Mouse (Mus musculus) midbrain, embryonic 11.5 days (tissue): Measurements from ENCODE around the gene Rplp1. TPM values are rescaled to one million over a fixed set of nuclear protein-coding genes. Genes with fewer than 3 reads are reported as not detected.

ENCODE experiments used
- ATAC-seq: fragments of 200-750 bp; cut with Nextera tagmentation; 2 replicates; pipeline ENCODE4 v1.8.0; 2017; ENCODE audit warnings: moderate TSS enrichment, moderate library complexity; ENCODE audit not compliant: low FRiP score
- DNase-seq: peaks from one replicate; pipeline ENCODE4 v3.0.0; 2015; ENCODE audit warnings: low spot score; ENCODE audit errors: missing footprints
- H3K27ac ChIP-seq: fragments of 300-500 bp; sonication (generic); 2 replicates; pipeline ENCODE4 v1.5.1; 2014; ENCODE audit warnings: low read depth, low read length
- H3K27me3 ChIP-seq: fragments of 300-500 bp; sonication (generic); 2 replicates; pipeline ENCODE4 v1.6.1; 2014; ENCODE audit warnings: mild to moderate bottlenecking, low read length, moderate library complexity, mixed read lengths; ENCODE audit not compliant: control insufficient read depth, insufficient read depth
- H3K36me3 ChIP-seq: fragments of 300-500 bp; sonication (generic); 2 replicates; pipeline ENCODE4 v1.6.1; 2014; ENCODE audit warnings: mild to moderate bottlenecking, low read length, moderate library complexity, mixed read lengths; ENCODE audit not compliant: control insufficient read depth, insufficient read depth
- H3K4me1 ChIP-seq: fragments of 300-500 bp; sonication (generic); 2 replicates; pipeline ENCODE4 v1.6.1; 2014; ENCODE audit warnings: low read length; ENCODE audit not compliant: control insufficient read depth, insufficient read depth
- H3K4me2 ChIP-seq: fragments of 300-500 bp; sonication (generic); 2 replicates; pipeline ENCODE4 v1.6.1; 2014; ENCODE audit warnings: mild to moderate bottlenecking, moderate library complexity
- H3K4me3 ChIP-seq: fragments of 300-500 bp; sonication (generic); 2 replicates; pipeline ENCODE4 v1.5.1; 2014; ENCODE audit warnings: low read depth, low read length
- H3K9ac ChIP-seq: fragments of 300-500 bp; sonication (generic); 2 replicates; pipeline ENCODE4 v1.6.1; 2014; ENCODE audit warnings: low read length
- H3K9me3 ChIP-seq: fragments of 300-500 bp; sonication (generic); 2 replicates; pipeline ENCODE4 v1.6.1; 2016; ENCODE audit warnings: low read length; ENCODE audit not compliant: control insufficient read depth
- WGBS: fragments of 180-500 bp; shearing (Covaris S2); extraction: QIAGEN DNeasy Blood & Tissue Kit; methylation state at CpG from one replicate; pipeline ENCODE4 v1.1.7; 2014; 5-methylcytosine and 5-hydroxymethylcytosine counted together
- polyA plus RNA-seq: library from polyadenylated mRNA; unstranded; fragments of >200 nt; fragmentation: Nextera tagmentation; extraction: Ambion mirVana; gene quantifications from 2 replicates; pipeline ENCODE4 v1.2.1, GENCODE M21; 2014

The Rplp1 gene
- polyA plus RNA-seq, 1 experiment from 2014 or later: 1,048 TPM

- H3K4me1 ChIP-seq: peaks cover 9% of the 10 kb centered on the region
- no peak overlapping the region for H3K4me2 ChIP-seq
- no peak overlapping the region for H3K4me3 ChIP-seq
- H3K27me3 ChIP-seq: no peaks in the 10 kb centered on the region
- 92% methylated on average over 3 of the region's 3 CpGs for WGBS
- H3K27ac ChIP-seq: no peak overlapping the region
- peaks cover 8% of the 10 kb centered on the region for H3K36me3 ChIP-seq
- DNase-seq (no peak), ATAC-seq (no peak)
- no peaks in the 10 kb centered on the region for H3K9me3 ChIP-seq
- H3K9ac ChIP-seq: no peak overlapping the region
These were observed 2.6 kb upstream of the Rplp1 start for GRCm38 (mm10) chr9:61916986-61917385.

GRCm38 (mm10) chr9:61915393-61916005, 1.2 kb upstream of the Rplp1 start:
- WGBS: 35% methylated on average over 4 of the region's 4 CpGs
- peaks cover 14% of the 10 kb centered on the region for H3K36me3 ChIP-seq

GRCm38 (mm10) chr9:61914917-61915300, 567 bp upstream of the Rplp1 start:
- no peak for DNase-seq
- Histone ChIP-seq H3K4me3 (peak overlapping the region; percentile 91), H3K9me3 (no peaks in the 10 kb centered on the region), H3K4me2 (peak overlapping the region; percentile 78), H3K4me1 (peaks cover 9% of the 10 kb centered on the region), H3K27me3 (no peaks in the 10 kb centered on the region), H3K27ac (peak overlapping the region; percentile 88), H3K9ac (peak overlapping the region; percentile 70), H3K36me3 (peaks cover 11% of the 10 kb centered on the region)
- WGBS: 5% methylated on average over 13 of the region's 13 CpGs
- no peak for ATAC-seq

More at GRCm38 (mm10) chr9:61915393-61916005, 1.2 kb upstream of the Rplp1 start:
- Histone ChIP-seq H3K9me3 (no peaks in the 10 kb centered on the region), H3K9ac (peak overlapping the region; percentile 70), H3K4me3 (peak overlapping the region; percentile 91), H3K4me1 (peaks cover 9% of the 10 kb centered on the region), H3K4me2 (peak overlapping the region; percentile 78), H3K27me3 (no peaks in the 10 kb centered on the region), H3K27ac (peak overlapping the region; percentile 88; the same call in 1 of the 2 replicates)
- no peak for DNase-seq
- ATAC-seq: no peak

- peaks cover 11% of the 10 kb centered on the region; the same call in 1 of the 2 replicates for H3K36me3 ChIP-seq
- WGBS: 65% methylated on average over 6 of the region's 6 CpGs
- no peaks in the 10 kb centered on the region for H3K27me3 ChIP-seq
- DNase-seq (no peak), ATAC-seq (no peak)
- H3K4me2 ChIP-seq: no peak overlapping the region
- no peak overlapping the region for H3K4me3 ChIP-seq
- no peaks in the 10 kb centered on the region for H3K9me3 ChIP-seq
- no peak overlapping the region for H3K9ac ChIP-seq
- H3K27ac ChIP-seq: no peak overlapping the region
- H3K4me1 ChIP-seq: peaks cover 9% of the 10 kb centered on the region
These were observed 2.8 kb downstream of the Rplp1 start for GRCm38 (mm10) chr9:61911300-61912128.

GRCm38 (mm10) chr9:61910526-61911256, 3.7 kb downstream of the Rplp1 start:
- Histone ChIP-seq H3K27me3 (no peaks in the 10 kb centered on the region), H3K9me3 (no peaks in the 10 kb centered on the region), H3K9ac (no peak overlapping the region), H3K36me3 (peaks cover 11% of the 10 kb centered on the region; the same call in 1 of the 2 replicates), H3K4me1 (peaks cover 9% of the 10 kb centered on the region), H3K27ac (no peak overlapping the region), H3K4me3 (no peak overlapping the region), H3K4me2 (no peak overlapping the region)
- ATAC-seq (no peak), DNase-seq (peak; percentile 87)
- 50% methylated on average over 20 of the region's 20 CpGs for WGBS

- peaks cover 11% of the 10 kb centered on the region; the same call in 1 of the 2 replicates for H3K36me3 ChIP-seq
- 89% methylated on average over 1 of the region's 1 CpGs for WGBS
- no peak for ATAC-seq
- no peak overlapping the region for H3K4me3 ChIP-seq
- H3K27me3 ChIP-seq: no peaks in the 10 kb centered on the region
- no peak overlapping the region for H3K4me2 ChIP-seq
- no peak overlapping the region for H3K9ac ChIP-seq
- H3K4me1 ChIP-seq: peaks cover 5% of the 10 kb centered on the region
- no peak for DNase-seq
- no peaks in the 10 kb centered on the region for H3K9me3 ChIP-seq
- no peak overlapping the region for H3K27ac ChIP-seq
These were observed 4.7 kb downstream of the Rplp1 start for GRCm38 (mm10) chr9:61909633-61910032.

GRCm38 (mm10) chr9:61908832-61909407, 5.4 kb downstream of the Rplp1 start:
- Histone ChIP-seq H3K36me3 (peaks cover 11% of the 10 kb centered on the region; the same call in 1 of the 2 replicates), H3K27ac (no peak overlapping the region), H3K27me3 (no peaks in the 10 kb centered on the region), H3K9me3 (no peaks in the 10 kb centered on the region), H3K9ac (no peak overlapping the region), H3K4me2 (no peak overlapping the region), H3K4me1 (peaks cover 5% of the 10 kb centered on the region), H3K4me3 (no peak overlapping the region)
- WGBS: 87% methylated on average over 11 of the region's 11 CpGs
- ATAC-seq: no peak
- DNase-seq: peak; percentile 65

- no peak overlapping the region for H3K27ac ChIP-seq
- ATAC-seq: no peak
- no peak for DNase-seq
- peaks cover under 1% of the 10 kb centered on the region for H3K4me1 ChIP-seq
- WGBS: 78% methylated on average over 3 of the region's 3 CpGs
- peaks cover 11% of the 10 kb centered on the region; the same call in 1 of the 2 replicates for H3K36me3 ChIP-seq
- H3K4me3 ChIP-seq: no peak overlapping the region
- H3K4me2 ChIP-seq: no peak overlapping the region
- no peaks in the 10 kb centered on the region for H3K27me3 ChIP-seq
- no peaks in the 10 kb centered on the region for H3K9me3 ChIP-seq
- no peak overlapping the region for H3K9ac ChIP-seq
These were observed 6.0 kb downstream of the Rplp1 start for GRCm38 (mm10) chr9:61908341-61908740.
